Mouse (Mus musculus) megakaryocyte progenitor cell, adult 5-6 weeks (primary cell): ENCODE measurements around the gene Pitpnc1. TPM values are rescaled to one million over a fixed set of nuclear protein-coding genes. Genes with fewer than 3 reads are reported as not detected.
"Not testable (repeated sequence)": the region's sequence is repeated elsewhere in the genome, so short reads cannot be mapped to it uniquely, and the experiment has no call there.

ENCODE experiments used
- ATAC-seq: replicated peaks from 2 replicates; pipeline ENCODE4 v1.8.0; 2016; ENCODE audit warnings: mild to moderate bottlenecking, moderate TSS enrichment, inconsistent platforms; ENCODE audit not compliant: poor library complexity
- total RNA-seq, 2 experiments: library from RNA; stranded (forward) in 1 of 2; stranded (reverse) in 1 of 2; fragments of 157-497, 149-512 nt in 1 of 2; fragments of 200-1000 nt in 1 of 2; gene quantifications; 2 replicates each; pipeline versions ENCODE4 v1.2.3 to v1.2.4; 2015 to 2017

The Pitpnc1 gene
- total RNA-seq (2015), result 26.3 and 33.4 TPM in 2 replicates
- total RNA-seq (2017), result 10.0 and 20.8 TPM in 2 replicates

GRCm38 (mm10) chr11:107470521-107471041, at the start of gene Pitpnc1:
TSS of gene Pitpnc1 (minus strand) at chr11:107470699.
- peak; percentile 58 for ATAC-seq

DNA sequence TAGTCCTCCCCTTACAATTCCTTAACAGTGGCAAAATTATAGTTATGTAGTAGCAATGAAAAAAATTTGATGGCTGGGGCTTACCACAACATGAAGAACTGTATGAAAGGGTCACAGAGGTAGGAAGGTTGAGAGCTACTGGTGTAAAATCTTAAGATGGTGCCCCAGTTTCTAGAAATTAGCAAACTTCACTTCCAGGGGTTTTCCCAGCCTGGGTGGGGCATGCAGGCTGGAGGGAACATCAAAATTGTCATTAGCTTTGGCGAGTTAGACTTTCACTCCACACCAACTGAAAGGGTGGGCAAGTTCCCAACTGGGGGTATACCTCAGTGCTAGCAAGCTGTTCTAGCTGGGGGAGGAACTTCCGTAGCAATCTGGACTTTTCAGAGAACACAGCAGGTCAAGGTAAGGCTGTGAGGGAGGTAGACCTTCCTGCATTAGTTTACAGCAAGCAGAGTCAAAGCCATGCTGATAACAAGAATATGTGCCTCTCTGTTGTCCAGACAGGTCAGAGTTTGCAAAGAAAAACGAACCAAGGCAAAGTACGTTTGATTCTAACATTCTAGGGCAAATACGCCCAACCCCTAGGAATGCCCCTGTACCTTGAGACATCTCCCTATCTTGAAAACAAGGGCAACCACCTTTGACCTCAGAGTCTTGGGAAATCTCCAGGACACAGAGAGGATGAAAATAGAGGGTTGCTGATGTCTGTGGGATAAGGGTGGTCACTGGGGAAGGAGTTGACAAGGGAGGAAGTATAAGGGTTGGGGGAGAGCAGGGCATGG, 48.3 kb upstream of the Pitpnc1 start:
- ATAC-seq, result no peak

GRCm38 (mm10) chr11:107516387-107516786, 45.9 kb upstream of the Pitpnc1 start:
- ATAC-seq, result peak; percentile 55; the same call in 1 of the 2 replicates

DNA sequence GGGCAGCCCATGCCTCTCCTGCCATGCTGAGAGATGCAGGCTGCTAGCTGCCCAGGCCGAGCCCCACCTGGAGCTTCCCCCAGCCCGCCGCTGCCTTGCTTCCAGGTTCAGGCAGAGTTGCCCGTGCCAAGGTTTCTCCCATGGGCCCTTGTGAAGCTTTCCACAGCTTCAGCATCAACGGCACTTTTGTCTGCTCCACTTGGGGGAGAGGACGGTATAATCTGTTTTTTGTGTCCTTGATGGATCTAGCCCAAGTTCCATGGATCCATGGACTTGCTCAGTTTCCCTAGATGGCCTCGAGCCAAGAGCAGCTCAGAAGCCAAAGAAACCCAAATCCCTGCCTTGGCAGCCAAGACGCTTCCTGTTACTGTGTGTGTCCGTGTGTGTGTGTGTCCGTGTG, 42.5 kb upstream of the Pitpnc1 start:
- ATAC-seq, result no peak

DNA sequence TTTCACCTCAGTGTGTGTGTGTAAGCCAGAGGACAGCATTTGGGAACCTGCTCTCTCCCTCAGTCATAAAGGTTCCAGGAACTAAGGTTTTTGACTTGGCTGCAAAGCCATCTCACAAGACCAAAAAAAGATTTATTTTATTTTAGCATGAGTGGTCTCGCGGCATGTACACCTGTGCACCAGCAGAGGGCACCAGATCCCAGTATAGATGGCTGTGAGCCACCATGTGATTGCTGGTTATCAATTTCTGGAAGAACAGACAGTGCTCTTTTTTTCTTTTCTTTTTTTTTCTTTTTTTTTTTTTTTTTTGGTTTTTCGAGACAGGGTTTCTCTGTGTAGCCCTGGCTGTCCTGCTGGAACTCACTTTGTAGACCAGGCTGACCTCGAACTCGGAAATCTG, 41.5 kb upstream of the Pitpnc1 start:
- peak; percentile 75 for ATAC-seq

DNA sequence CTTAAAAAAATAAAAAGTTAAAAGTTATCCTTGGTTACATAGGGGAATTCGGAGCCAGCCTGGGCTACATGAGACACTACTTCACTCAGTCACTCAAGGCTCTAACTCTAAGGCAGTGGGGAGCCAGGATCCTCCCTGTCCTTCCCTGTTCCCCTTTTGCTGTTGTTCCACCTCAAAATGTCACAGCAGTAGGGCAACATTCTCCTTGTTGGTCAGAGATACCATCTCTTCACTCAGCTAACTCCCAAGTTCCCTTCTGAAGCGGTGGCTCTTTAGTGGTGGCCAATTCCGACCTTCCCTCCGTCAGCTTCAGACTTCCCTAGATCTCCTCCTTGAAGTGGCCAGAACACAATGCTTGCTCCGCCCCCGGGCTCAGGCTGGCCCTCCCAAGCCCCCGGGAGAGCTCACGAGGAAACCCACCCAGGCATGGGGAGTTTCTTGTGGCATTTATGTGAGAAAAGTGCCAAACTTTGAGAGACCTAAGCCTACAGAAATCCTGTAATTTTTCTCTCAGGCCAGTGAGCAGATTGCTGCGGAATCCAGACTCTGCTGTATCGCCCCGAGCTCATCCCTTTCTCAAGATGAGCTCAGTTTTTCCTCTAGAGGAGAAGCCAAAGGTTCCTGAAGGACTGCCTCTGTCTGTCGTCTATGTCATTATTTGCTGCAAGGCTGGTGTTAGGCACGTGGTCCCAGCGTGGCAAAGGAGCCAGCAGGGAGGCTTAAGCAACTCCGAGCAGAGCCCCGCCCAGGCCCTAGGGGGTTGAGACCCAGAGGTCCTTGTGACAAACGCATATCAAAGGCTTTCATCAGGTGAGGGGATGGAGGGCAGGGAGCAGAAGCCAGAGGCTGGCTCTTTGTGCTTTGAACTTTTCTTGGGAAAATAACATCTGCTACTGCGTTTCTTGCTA, 40.1 kb upstream of the Pitpnc1 start:
- peak; percentile 66 for ATAC-seq

- ATAC-seq, result peak; percentile 53
Measured at GRCm38 (mm10) chr11:107509631-107510338, 39.3 kb upstream of the Pitpnc1 start.

- peak; percentile 73 for ATAC-seq
Measured at GRCm38 (mm10) chr11:107506260-107506659, 35.8 kb upstream of the Pitpnc1 start.

GRCm38 (mm10) chr11:107504364-107504763, 33.9 kb upstream of the Pitpnc1 start:
- not testable (repeated sequence) for ATAC-seq

DNA sequence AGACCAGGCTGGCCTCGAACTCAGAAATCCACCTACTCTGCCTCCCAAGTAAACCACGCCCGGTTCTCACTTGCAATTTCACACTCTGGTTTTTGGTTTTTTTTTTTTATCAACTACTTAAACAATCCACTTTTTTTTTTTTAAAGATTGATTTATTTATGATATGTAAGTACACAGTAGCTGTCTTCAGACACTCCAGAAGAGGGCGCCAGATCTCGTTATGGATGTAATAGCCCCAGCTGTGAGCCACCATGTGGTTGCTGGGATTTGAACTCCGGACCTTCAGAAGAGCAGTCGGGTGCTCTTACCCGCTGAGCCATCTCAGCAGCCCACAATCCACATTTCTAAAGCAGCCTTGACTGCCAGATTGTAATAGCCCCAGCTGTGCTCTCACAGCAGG, 32.3 kb upstream of the Pitpnc1 start:
- ATAC-seq, result no peak

- ATAC-seq, result no peak
Measured at GRCm38 (mm10) chr11:107484341-107484740, 13.8 kb upstream of the Pitpnc1 start.

DNA sequence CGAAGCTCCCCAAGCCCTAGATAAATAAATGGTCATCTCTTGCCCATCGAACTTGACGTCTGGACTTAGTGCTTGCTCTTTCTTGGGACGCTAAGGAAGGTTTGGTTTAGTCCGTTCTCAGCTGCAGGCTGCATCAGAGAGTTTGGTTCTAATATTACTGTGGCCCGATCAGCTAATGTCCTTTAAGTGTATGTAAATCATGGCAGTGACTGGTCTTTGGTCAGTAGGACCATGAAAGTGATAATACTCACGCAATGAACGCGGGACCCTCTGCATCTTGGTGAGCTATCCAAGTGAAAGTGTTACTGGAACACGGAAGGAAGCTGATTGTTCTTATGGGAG, 9.3 kb upstream of the Pitpnc1 start:
- ATAC-seq, result no peak

GRCm38 (mm10) chr11:107479053-107479861, 8.8 kb upstream of the Pitpnc1 start, which contains the start of gene Psmd12:
TSS of gene Psmd12 (plus strand) at chr11:107479484.
- peak; percentile 99 for ATAC-seq

GRCm38 (mm10) chr11:107473137-107473820, 2.8 kb upstream of the Pitpnc1 start:
- peak; percentile 43 for ATAC-seq

DNA sequence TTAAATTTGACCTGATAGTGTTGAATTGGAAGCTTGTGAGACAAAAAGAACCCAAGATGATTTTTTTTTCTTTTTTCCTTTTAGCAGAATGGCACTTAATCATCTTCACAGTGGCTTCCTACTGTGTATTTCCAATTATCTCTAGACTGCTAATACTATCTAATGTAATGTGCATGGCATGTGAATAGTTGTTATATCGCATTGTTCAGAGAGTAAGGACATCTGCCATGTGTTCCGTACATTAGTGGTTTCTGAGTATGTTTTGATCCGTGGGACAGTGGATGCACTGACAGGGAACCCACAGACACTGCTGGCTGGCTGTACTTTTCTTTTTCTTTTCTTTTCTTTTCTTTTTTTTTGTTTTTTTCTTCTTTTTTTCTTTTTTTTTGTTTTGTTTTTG, 1.8 kb upstream of the Pitpnc1 start:
- ATAC-seq, result no peak

GRCm38 (mm10) chr11:107471071-107471720, 697 bp upstream of the Pitpnc1 start:
- no peak for ATAC-seq

DNA sequence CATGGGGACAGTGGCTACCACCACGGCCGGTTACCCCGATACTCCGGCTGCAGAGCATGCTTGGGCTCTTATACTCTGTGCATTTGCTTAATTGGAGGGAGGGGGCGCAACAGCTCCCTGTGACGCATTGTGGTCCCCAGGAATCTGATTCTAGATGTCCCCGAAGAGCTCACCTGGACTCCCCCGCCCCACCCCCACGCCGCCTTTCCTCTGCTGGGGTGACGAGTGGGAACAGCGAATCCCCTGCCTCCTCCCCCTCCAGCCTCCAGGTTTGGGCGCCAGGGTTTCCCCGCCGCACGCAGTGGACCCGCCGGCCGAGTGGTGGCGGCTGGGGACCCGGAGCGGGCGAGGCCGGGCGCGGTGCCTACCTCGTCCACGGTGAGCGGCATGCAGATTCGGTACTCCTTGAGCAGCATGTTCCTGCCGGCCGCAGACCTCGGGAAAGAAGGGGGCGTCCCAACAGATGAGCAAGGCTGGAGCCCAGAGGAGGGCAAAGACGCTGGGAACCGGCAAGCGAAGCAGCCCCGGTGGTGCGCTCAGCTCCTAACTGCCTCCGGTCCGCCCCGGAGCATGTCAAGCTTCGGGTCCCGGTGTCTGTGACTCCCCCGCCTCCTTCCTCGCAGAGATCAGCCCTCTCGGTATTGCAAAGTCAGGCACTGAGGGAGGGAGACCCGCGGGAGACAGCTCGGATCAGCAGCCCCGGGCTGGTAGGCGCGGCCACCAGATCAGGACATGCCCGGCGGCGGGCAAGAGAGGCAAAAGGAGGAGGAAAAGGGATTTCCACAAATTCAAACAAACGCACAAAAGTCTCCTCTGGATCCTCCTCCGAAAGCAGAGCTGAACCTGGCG, 752 bp downstream of the Pitpnc1 start:
- peak; percentile 4; the same call in 1 of the 2 replicates for ATAC-seq

DNA sequence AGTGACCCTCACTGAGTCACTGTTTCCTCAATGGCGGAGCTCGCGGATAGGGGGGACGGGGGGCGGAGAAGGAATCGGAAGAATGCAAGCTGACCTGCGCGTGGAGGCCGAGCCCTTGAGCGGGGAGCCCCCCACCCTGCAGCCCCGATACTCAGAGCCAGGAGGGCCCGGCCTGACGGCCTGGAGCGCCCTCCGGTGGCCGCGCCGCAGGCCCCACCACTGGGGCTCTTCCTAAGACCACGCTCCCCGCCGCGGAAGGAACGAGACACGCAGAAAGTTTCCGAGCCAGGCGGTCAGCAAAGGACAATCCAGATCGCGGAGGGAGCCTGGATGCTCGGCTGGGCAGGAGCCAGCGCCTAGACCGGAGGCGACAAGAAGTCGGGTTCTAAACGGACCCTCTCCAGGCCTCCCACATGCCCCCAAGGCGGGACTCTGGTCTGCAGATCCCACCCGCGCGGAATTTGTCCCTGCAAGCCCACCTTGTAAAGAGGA, 1.4 kb downstream of the Pitpnc1 start:
- peak; percentile 35 for ATAC-seq
